Mouse (Mus musculus): Measurements from ENCODE around the gene Abcd1. TPM values are rescaled to one million over a fixed set of nuclear protein-coding genes. Genes with fewer than 3 reads are reported as not detected.

Gene Abcd1
- total and polyA plus RNA-seq, 3 experiments, result 25.4 to 32.9 (median 29.7) TPM

DNA sequence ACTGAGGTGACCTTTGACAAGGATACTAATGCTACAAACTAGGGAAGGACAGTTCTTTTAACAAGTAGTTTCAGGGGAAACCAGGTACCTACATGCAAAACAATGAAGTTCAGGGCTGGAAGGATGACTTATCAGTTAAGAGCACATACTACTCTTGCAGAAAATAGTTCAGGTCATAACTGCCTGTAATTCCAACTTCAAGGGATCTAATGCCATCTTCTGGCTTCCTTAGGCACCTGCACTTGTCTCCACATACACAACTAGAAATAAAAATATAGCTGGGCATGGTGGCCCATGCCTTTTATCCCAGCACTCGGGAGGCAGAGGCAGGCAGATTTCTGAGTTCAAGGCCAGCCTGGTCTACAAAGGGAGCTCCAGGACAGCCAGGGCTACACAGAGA is 32.6 kb downstream of the Abcd1 start:
- intact Hi-C loops (cut with DNase I), result no loop called here
- no peaks in the 10 kb centered on the region for H3K36me3 ChIP-seq (ENCODE audit: control insufficient read depth, insufficient read depth, low read length)
- DNase-seq, result no peak
- H3K27ac ChIP-seq, result no peak overlapping the region
- H3K79me2 ChIP-seq (replicated peaks; ENCODE audit: control insufficient read depth, insufficient read depth, low read length), result no peaks in the 10 kb centered on the region
- no peaks in the 10 kb centered on the region for H3K4me1 ChIP-seq (ENCODE audit: control insufficient read depth, insufficient read depth, low read length)
- H3K27me3 ChIP-seq (ENCODE audit: control insufficient read depth, insufficient read depth, low read length), result no peaks in the 10 kb centered on the region
- no peak overlapping the region for H3K4me3 ChIP-seq
- 82% methylated on average over 1 of the region's 1 CpGs for WGBS
- TF ChIP-seq EP300 (IDR thresholded peaks at IDR 0.05; ENCODE audit: insufficient read depth, low read depth, low read length), result no peak
- peak; percentile 39 for TF ChIP-seq CTCF (IDR thresholded peaks at IDR 0.05)
- H3K9ac ChIP-seq (ENCODE audit: low read depth, low read length), result no peak overlapping the region

- H3K4me3 ChIP-seq, result no peak within 1 kb of the TSS
- intact Hi-C loops (cut with DNase I), result no loop called here
- no peak within 1 kb of the TSS for H3K27ac ChIP-seq
- TF ChIP-seq POLR2A (IDR thresholded peaks at IDR 0.05; ENCODE audit: insufficient read depth, low read depth, low read length), result no peak
- no peak within 1 kb of the TSS for H3K9ac ChIP-seq (ENCODE audit: low read depth, low read length)
- H3K36me3 ChIP-seq (ENCODE audit: control insufficient read depth, insufficient read depth, low read length), result no peaks in the 10 kb centered on the region
- H3K27me3 ChIP-seq (ENCODE audit: control insufficient read depth, insufficient read depth, low read length), result no peaks in the 10 kb centered on the region
- H3K4me1 ChIP-seq (ENCODE audit: control insufficient read depth, insufficient read depth, low read length), result peaks cover 4% of the 10 kb centered on the region; the same call in 1 of the 2 replicates
- WGBS, result 78% methylated on average over 5 of the region's 5 CpGs
- no peaks in the 10 kb centered on the region for H3K79me2 ChIP-seq (replicated peaks; ENCODE audit: control insufficient read depth, insufficient read depth, low read length)
- DNase-seq, result no peak
These were observed 40.1 kb downstream of the Abcd1 start, which contains the start of gene Plxnb3 for GRCm38 (mm10) chrX:73756334-73757140. Gene Plxnb3 (plus strand): TSS chrX:73757090.

DNA sequence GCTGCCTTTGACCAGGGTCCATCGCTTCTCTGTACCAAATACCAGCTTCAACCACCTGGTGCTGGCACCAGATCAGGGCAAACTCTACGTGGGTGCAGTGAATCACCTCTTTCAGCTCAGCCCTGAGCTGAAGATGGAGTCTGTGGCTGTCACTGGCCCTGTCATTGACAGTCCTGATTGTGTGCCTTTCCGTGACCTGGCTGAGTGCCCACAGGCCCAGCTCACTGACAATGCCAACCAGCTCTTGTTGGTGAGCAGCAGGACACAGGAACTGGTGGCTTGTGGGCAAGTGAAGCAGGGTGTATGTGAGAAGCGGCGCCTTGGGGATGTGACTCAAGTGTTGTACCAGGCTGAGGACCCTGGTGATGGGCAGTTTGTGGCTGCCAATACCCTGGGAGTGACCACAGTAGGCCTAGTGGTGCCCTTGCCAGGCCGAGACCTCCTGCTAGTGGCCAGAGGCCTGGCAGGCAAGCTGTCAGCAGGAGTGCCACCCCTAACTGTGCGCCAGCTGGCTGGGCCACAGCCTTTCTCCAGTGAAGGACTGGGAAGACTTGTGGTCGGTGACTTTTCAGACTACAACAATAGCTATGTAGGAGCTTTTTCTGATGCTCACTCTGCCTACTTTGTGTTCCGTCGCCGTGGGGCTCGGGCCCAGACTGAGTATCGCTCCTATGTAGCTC is 42.4 kb downstream of the Abcd1 start:
- TF ChIP-seq EP300 (IDR thresholded peaks at IDR 0.05; ENCODE audit: insufficient read depth, low read depth, low read length) (no peak), POLR2A (IDR thresholded peaks at IDR 0.05; ENCODE audit: insufficient read depth, low read depth, low read length) (no peak), CTCF (IDR thresholded peaks at IDR 0.05) (no peak)

GRCm38 (mm10) chrX:73765311-73765710 is 48.9 kb downstream of the Abcd1 start:
- Histone ChIP-seq H3K9ac (ENCODE audit: low read depth, low read length) (no peak overlapping the region), H3K4me1 (ENCODE audit: control insufficient read depth, insufficient read depth, low read length) (peaks cover 4% of the 10 kb centered on the region), H3K27ac (peak overlapping the region; percentile 26; the same call in 1 of the 2 replicates), H3K4me3 (no peak overlapping the region), H3K27me3 (ENCODE audit: control insufficient read depth, insufficient read depth, low read length) (no peaks in the 10 kb centered on the region), H3K36me3 (ENCODE audit: control insufficient read depth, insufficient read depth, low read length) (no peaks in the 10 kb centered on the region), H3K79me2 (replicated peaks; ENCODE audit: control insufficient read depth, insufficient read depth, low read length) (no peaks in the 10 kb centered on the region)
- TF ChIP-seq POLR2A (IDR thresholded peaks at IDR 0.05; ENCODE audit: insufficient read depth, low read depth, low read length) (no peak), CTCF (IDR thresholded peaks at IDR 0.05) (no peak), EP300 (IDR thresholded peaks at IDR 0.05; ENCODE audit: insufficient read depth, low read depth, low read length) (no peak)
- intact Hi-C loops (cut with DNase I), result no loop called here
- DNase-seq, result peak; percentile 50 to 73
- WGBS, result 19% methylated on average over 1 of the region's 1 CpGs

More for the DNA sequence above, 42.4 kb downstream of the Abcd1 start:
- WGBS, result 76% methylated on average over 13 of the region's 13 CpGs
- peaks cover 4% of the 10 kb centered on the region; the same call in 1 of the 2 replicates for H3K4me1 ChIP-seq (ENCODE audit: control insufficient read depth, insufficient read depth, low read length)
- DNase-seq, result no peak
- intact Hi-C loops (cut with DNase I), result no loop called here
- no peaks in the 10 kb centered on the region for H3K27me3 ChIP-seq (ENCODE audit: control insufficient read depth, insufficient read depth, low read length)
- no peak overlapping the region for H3K9ac ChIP-seq (ENCODE audit: low read depth, low read length)
- H3K79me2 ChIP-seq (replicated peaks; ENCODE audit: control insufficient read depth, insufficient read depth, low read length), result no peaks in the 10 kb centered on the region
- H3K36me3 ChIP-seq (ENCODE audit: control insufficient read depth, insufficient read depth, low read length), result no peaks in the 10 kb centered on the region
- no peak overlapping the region for H3K27ac ChIP-seq
- no peak overlapping the region for H3K4me3 ChIP-seq

- intact Hi-C loops (cut with DNase I), result no loop called here
- H3K4me1 ChIP-seq (ENCODE audit: control insufficient read depth, insufficient read depth, low read length), result peaks cover 4% of the 10 kb centered on the region
These were observed 50.9 kb downstream of the Abcd1 start for GRCm38 (mm10) chrX:73767267-73767666.

DNA sequence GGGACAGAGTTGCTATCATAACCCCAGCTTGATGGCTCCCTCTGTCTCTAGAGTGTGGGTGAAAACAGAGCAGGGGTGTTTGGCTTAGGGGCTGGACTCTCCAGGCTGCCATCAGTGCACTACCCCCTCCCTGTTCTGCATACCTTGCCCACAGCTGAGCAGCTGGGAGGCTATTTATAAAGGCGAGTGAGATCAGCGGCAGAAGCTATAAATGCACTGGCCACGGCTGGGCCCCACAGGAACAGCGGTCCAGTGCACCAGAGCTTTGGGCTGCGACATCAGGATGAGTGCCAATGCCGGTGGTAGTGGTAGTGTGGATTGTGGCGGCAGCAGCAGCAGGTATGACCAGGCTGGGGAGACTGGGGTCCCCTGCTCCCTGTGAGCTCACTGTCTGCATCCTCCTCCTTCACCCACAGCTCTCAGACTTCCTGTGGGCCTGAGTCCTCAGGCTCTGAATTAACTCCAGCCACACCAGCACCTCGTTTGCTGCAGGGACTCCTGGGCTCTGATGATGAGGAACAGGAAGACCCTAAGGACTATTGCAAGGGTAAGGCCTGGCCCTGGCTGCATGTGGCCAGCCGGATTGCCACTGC is 57.9 kb downstream of the Abcd1 start, which contains the start of gene Srpk3:
TSS of gene Srpk3 (plus strand) at position 238 of the 593 bp plus-strand sequence.
- Histone ChIP-seq H3K36me3 (ENCODE audit: control insufficient read depth, insufficient read depth, low read length) (no peaks in the 10 kb centered on the region), H3K4me1 (ENCODE audit: control insufficient read depth, insufficient read depth, low read length) (peaks cover 3% of the 10 kb centered on the region), H3K4me3 (peak within 1 kb of the TSS; percentile 36), H3K27me3 (ENCODE audit: control insufficient read depth, insufficient read depth, low read length) (no peaks in the 10 kb centered on the region), H3K27ac (peak within 1 kb of the TSS; percentile 74), H3K9ac (ENCODE audit: low read depth, low read length) (peak within 1 kb of the TSS; percentile 67), H3K79me2 (replicated peaks; ENCODE audit: control insufficient read depth, insufficient read depth, low read length) (no peaks in the 10 kb centered on the region)
- intact Hi-C loops (cut with DNase I), result no loop called here
- DNase-seq, result peak; percentile 56 to 64
- 16% methylated on average over 9 of the region's 9 CpGs for WGBS
- TF ChIP-seq POLR2A (IDR thresholded peaks at IDR 0.05; ENCODE audit: insufficient read depth, low read depth, low read length) (peak; percentile 85), EP300 (IDR thresholded peaks at IDR 0.05; ENCODE audit: insufficient read depth, low read depth, low read length) (peak; percentile 23; the same call in 1 of the 2 replicates), CTCF (IDR thresholded peaks at IDR 0.05) (no peak)

More at GRCm38 (mm10) chrX:73767267-73767666, 50.9 kb downstream of the Abcd1 start:
- Histone ChIP-seq H3K4me3 (no peak overlapping the region), H3K79me2 (replicated peaks; ENCODE audit: control insufficient read depth, insufficient read depth, low read length) (no peaks in the 10 kb centered on the region), H3K36me3 (ENCODE audit: control insufficient read depth, insufficient read depth, low read length) (no peaks in the 10 kb centered on the region), H3K27me3 (ENCODE audit: control insufficient read depth, insufficient read depth, low read length) (no peaks in the 10 kb centered on the region), H3K27ac (no peak overlapping the region), H3K9ac (ENCODE audit: low read depth, low read length) (no peak overlapping the region)
- 68% methylated on average over 9 of the region's 9 CpGs for WGBS
- no peak for DNase-seq
- TF ChIP-seq POLR2A (IDR thresholded peaks at IDR 0.05; ENCODE audit: insufficient read depth, low read depth, low read length) (no peak), CTCF (IDR thresholded peaks at IDR 0.05) (peak; percentile 49)
